9 mouse cellular contexts compared by ENCODE assay signal in genomic region chr10:59896911-59897331, GRCm38 (mm10). TPM values are rescaled to one million over a fixed set of nuclear protein-coding genes. Genes with fewer than 3 reads are reported as not detected.
A peak's percentile ranks its signal among the peaks of the same experiment; 100 is the strongest.
DNase-seq lines count a peak whose midpoint lies in the region; ATAC-seq lines count a peak whose summit lies in the region.
"Had no signal": no experiment of that assay in that cellular context is flagged by ENCODE, and none has a peak within 500 bp of the region (broad histone marks: within the 10 kb centered on the region; RNA-seq: fewer than 3 reads in every experiment).

No protein-coding gene starts in this region.

- intact Hi-C loops in heart, postnatal 36 days (cut with DNase I) = no loop called here

- DNase-seq in heart, adult 11 months = peak; percentile 97
- DNase-seq in heart, postnatal 36 days = no peak
- no peak for DNase-seq in hindbrain, embryonic 11.5 days (ENCODE audit: low spot score)
- no peak for DNase-seq in layer of hippocampus, adult 18-20 months (ENCODE audit: low spot score in 2 of 2)
- no peak for DNase-seq in left cerebral cortex, adult 18-20 months (ENCODE audit: low spot score in 2 of 2)

- H3K27ac ChIP-seq in hindbrain, embryonic 11.5 days (ENCODE audit: low read depth, low read length) = peak overlapping the region; percentile 73
- peak overlapping the region; percentile 96 for H3K27ac ChIP-seq in liver, embryonic 15.5 days (replicated peaks)
- peak overlapping the region; percentile 86 for H3K27ac ChIP-seq in neural tube, embryonic 14.5 days (ENCODE audit: low read depth, low read length)

- H3K9me3 ChIP-seq in hindbrain, embryonic 11.5 days (ENCODE audit: control insufficient read depth, low read length) = no peaks in the 10 kb centered on the region
- H3K9me3 ChIP-seq in liver, embryonic 15.5 days (replicated peaks) = no peaks in the 10 kb centered on the region
- no peaks in the 10 kb centered on the region for H3K9me3 ChIP-seq in neural tube, embryonic 14.5 days (ENCODE audit: control insufficient read depth, low read length)
- H3K9me3 ChIP-seq: G1E had no signal

- peak; percentile 20 for ATAC-seq in activated CD4-positive, CD25-positive, alpha-beta regulatory T cell, adult 4 months
- no peak for ATAC-seq in hindbrain, embryonic 11.5 days (ENCODE audit: low FRiP score)
- no peak for ATAC-seq in liver, embryonic 15.5 days (ENCODE audit: insufficient read depth)
- peak; percentile 20; the same call in 1 of the 2 replicates for ATAC-seq in neural tube, embryonic 14.5 days (ENCODE audit: low read depth)

- H3K4me2 ChIP-seq in hindbrain, embryonic 11.5 days (replicated peaks; ENCODE audit: low read depth, low read length) = no peak overlapping the region
- H3K4me2 ChIP-seq in liver, embryonic 15.5 days = no peak overlapping the region
- peak overlapping the region; percentile 35; the same call in 1 of the 2 replicates for H3K4me2 ChIP-seq in neural tube, embryonic 14.5 days (ENCODE audit: low read depth, low read length)

- peaks cover 35% of the 10 kb centered on the region for H3K4me1 ChIP-seq in hindbrain, embryonic 11.5 days (replicated peaks; ENCODE audit: control insufficient read depth, insufficient read depth, low read length)
- H3K4me1 ChIP-seq in liver, embryonic 15.5 days (replicated peaks) = peaks cover 73% of the 10 kb centered on the region
- H3K4me1 ChIP-seq in neural tube, embryonic 14.5 days (ENCODE audit: control insufficient read depth, insufficient read depth, low read length) = peaks cover 42% of the 10 kb centered on the region

- 44% methylated on average over 3 of the region's 3 CpGs for WGBS in hindbrain, embryonic 11.5 days
- WGBS in liver, embryonic 15.5 days (ENCODE audit: insufficient replicate concordance) = 38% methylated on average over 3 of the region's 3 CpGs
- WGBS in neural tube, embryonic 14.5 days = 64% methylated on average over 3 of the region's 3 CpGs

- H3K9ac ChIP-seq in hindbrain, embryonic 11.5 days (ENCODE audit: low read depth, low read length) = peak overlapping the region; percentile 35; the same call in 1 of the 2 replicates
- H3K9ac ChIP-seq in liver, embryonic 15.5 days = no peak overlapping the region; the same call in 1 of the 2 replicates
- 0 out of 2 replicates have a peak overlapping the region, but pooled peaks have one; percentile 25 for H3K9ac ChIP-seq in neural tube, embryonic 14.5 days (replicated peaks; ENCODE audit: low read depth, low read length)

- peaks cover 3% of the 10 kb centered on the region; the same call in 1 of the 2 replicates for H3K36me3 ChIP-seq in hindbrain, embryonic 11.5 days (ENCODE audit: control insufficient read depth, insufficient read depth, low read length)
- H3K36me3 ChIP-seq in liver, embryonic 15.5 days (replicated peaks) = peaks cover 68% of the 10 kb centered on the region
- H3K36me3 ChIP-seq in neural tube, embryonic 14.5 days (ENCODE audit: control insufficient read depth, insufficient read depth, low read length) = peaks cover 20% of the 10 kb centered on the region; the same call in 1 of the 2 replicates

- no peaks in the 10 kb centered on the region for H3K27me3 ChIP-seq in hindbrain, embryonic 11.5 days (ENCODE audit: control insufficient read depth, insufficient read depth, low read length)
- H3K27me3 ChIP-seq in liver, embryonic 15.5 days = no peaks in the 10 kb centered on the region
- H3K27me3 ChIP-seq in neural tube, embryonic 14.5 days (ENCODE audit: control insufficient read depth, insufficient read depth, low read length) = no peaks in the 10 kb centered on the region

- H3K4me3 ChIP-seq in hindbrain, embryonic 11.5 days (ENCODE audit: low read depth, low read length) = no peak overlapping the region
- no peak overlapping the region for H3K4me3 ChIP-seq in liver, embryonic 15.5 days (replicated peaks)
- H3K4me3 ChIP-seq in neural tube, embryonic 14.5 days (ENCODE audit: low read depth, low read length) = no peak overlapping the region

RNA-seq across cellular contexts. Expression of gene Dnajb12, which starts 17.6 kb away (rescaled TPM):
- total RNA-seq in heart, postnatal 36 days (2021) = 10 to 100 TPM; 39.8 to 43.5 TPM
- 10 to 100 TPM; 18.4 to 20.7 TPM for polyA plus RNA-seq in activated CD4-positive, CD25-positive, alpha-beta regulatory T cell, adult 4 months (2017; shearing (Covaris generic))
- polyA plus RNA-seq in hindbrain, embryonic 11.5 days (2014; fragmentation: Nextera tagmentation; extraction: Ambion mirVana) = 22.0 and 22.6 TPM in 2 replicates
- 14.3 and 15.0 TPM in 2 replicates for polyA plus RNA-seq in liver, embryonic 15.5 days (2015; fragmentation: Nextera tagmentation; extraction: Ambion mirVana)
- 22.5 and 23.0 TPM in 2 replicates for polyA plus RNA-seq in neural tube, embryonic 14.5 days (2014; fragmentation: Nextera tagmentation; extraction: Ambion mirVana)
- total RNA-seq in layer of hippocampus, adult 18-20 months (2021) = 10 to 100 TPM; 52.7 to 53.2 TPM
- total RNA-seq in left cerebral cortex, adult 18-20 months (2021) = 10 to 100 TPM; 47.3 to 49.6 TPM

RNA-seq across cellular contexts. Expression of gene Ddit4, which starts 54.7 kb away (rescaled TPM):
- total RNA-seq in heart, postnatal 36 days (2021) = 10 to 100 TPM; 37.1 to 64.2 TPM
- 10 to 100 TPM; 17.5 to 31.2 TPM for polyA plus RNA-seq in activated CD4-positive, CD25-positive, alpha-beta regulatory T cell, adult 4 months (2017; shearing (Covaris generic))
- 4.6 and 5.5 TPM in 2 replicates for polyA plus RNA-seq in hindbrain, embryonic 11.5 days (2014; fragmentation: Nextera tagmentation; extraction: Ambion mirVana)
- polyA plus RNA-seq in liver, embryonic 15.5 days (2015; fragmentation: Nextera tagmentation; extraction: Ambion mirVana) = 5.6 and 6.6 TPM in 2 replicates
- polyA plus RNA-seq in neural tube, embryonic 14.5 days (2014; fragmentation: Nextera tagmentation; extraction: Ambion mirVana) = 4.2 and 6.5 TPM in 2 replicates
- 10 to 100 TPM; 69.7 to 89.5 TPM for total RNA-seq in layer of hippocampus, adult 18-20 months (2021)
- 10 to 100 TPM; 35.8 to 41.3 TPM for total RNA-seq in left cerebral cortex, adult 18-20 months (2021)

Comparison
In these comparisons a context has a peak if more than half of its experiments do, and no peak if none do; other contexts are left out.
1. ATAC-seq: peak in activated CD4-positive, CD25-positive, alpha-beta regulatory T cell, adult 4 months (single experiment) and neural tube, embryonic 14.5 days (single experiment); none in hindbrain, embryonic 11.5 days (single experiment) and liver, embryonic 15.5 days (single experiment).
2. Peak in every context shown above with its lines, with median percentiles within 50 percentile points of each other: H3K27ac ChIP-seq.